Mouse (Mus musculus): ENCODE measurements around the gene Cfap61.

Cfap61 gene

GRCm38 (mm10) chr2:146147801-146148200, 213.2 kb downstream of the Cfap61 start:
- DNase-seq (ENCODE audit: low spot score), result no peak

GRCm38 (mm10) chr2:146149206-146149974, 214.8 kb downstream of the Cfap61 start:
- DNase-seq (ENCODE audit: low spot score), result no peak

- DNase-seq (ENCODE audit: low spot score), result no peak
Observed at GRCm38 (mm10) chr2:146168017-146168803, 233.6 kb downstream of the Cfap61 start.

GRCm38 (mm10) chr2:146169492-146169891, 234.9 kb downstream of the Cfap61 start:
- no peak for DNase-seq (ENCODE audit: low spot score)

GRCm38 (mm10) chr2:146172106-146172505, 237.5 kb downstream of the Cfap61 start:
- no peak for DNase-seq (ENCODE audit: low spot score)

- no peak for DNase-seq (ENCODE audit: low spot score)
Observed at GRCm38 (mm10) chr2:146174173-146174572, 239.6 kb downstream of the Cfap61 start.

- no peak for DNase-seq (ENCODE audit: low spot score)
Observed at GRCm38 (mm10) chr2:146178718-146179117, 244.1 kb downstream of the Cfap61 start.

GRCm38 (mm10) chr2:146183830-146184793, 249.5 kb downstream of the Cfap61 start:
- DNase-seq (ENCODE audit: low spot score), result no peak

GRCm38 (mm10) chr2:146196126-146196525, 261.5 kb downstream of the Cfap61 start:
- no peak for DNase-seq (ENCODE audit: low spot score)

- DNase-seq (ENCODE audit: low spot score), result no peak
Observed at GRCm38 (mm10) chr2:146197947-146198346, 263.4 kb downstream of the Cfap61 start.

GRCm38 (mm10) chr2:146210968-146211367, 276.4 kb downstream of the Cfap61 start:
- no peak for DNase-seq (ENCODE audit: low spot score)

- DNase-seq (ENCODE audit: low spot score), result no peak
Observed at GRCm38 (mm10) chr2:146214715-146215114, 280.1 kb downstream of the Cfap61 start.

GRCm38 (mm10) chr2:146216111-146217064, 281.8 kb downstream of the Cfap61 start:
- DNase-seq (ENCODE audit: low spot score), result no peak

GRCm38 (mm10) chr2:146217227-146217980, 282.8 kb downstream of the Cfap61 start:
- DNase-seq (ENCODE audit: low spot score), result no peak

- no peak for DNase-seq (ENCODE audit: low spot score)
Observed at GRCm38 (mm10) chr2:146218161-146218691, 283.6 kb downstream of the Cfap61 start.

GRCm38 (mm10) chr2:146218881-146219535, 284.4 kb downstream of the Cfap61 start:
- DNase-seq (ENCODE audit: low spot score), result no peak

- DNase-seq (ENCODE audit: low spot score), result no peak
Observed at GRCm38 (mm10) chr2:146219791-146220190, 285.2 kb downstream of the Cfap61 start.

GRCm38 (mm10) chr2:146220591-146221075, 286.0 kb downstream of the Cfap61 start:
- DNase-seq (ENCODE audit: low spot score), result no peak

Data from ovary, postnatal 10 days (tissue).